Mouse (Mus musculus) ES-E14 (cell line): ENCODE data around the gene Tet2.

ENCODE experiments used
- HCFC1 ChIP-seq: IDR thresholded peaks from 2 replicates; pipeline ENCODE4 v1.6.1; 2012; ENCODE audit warnings: low read length, inconsistent platforms, borderline replicate concordance; ENCODE audit not compliant: insufficient read depth
- MAFK ChIP-seq: IDR thresholded peaks from 2 replicates; pipeline ENCODE4 v1.6.1; 2014; ENCODE audit warnings: mild to moderate bottlenecking, low read depth, low read length, inconsistent platforms; ENCODE audit not compliant: insufficient read depth

GRCm38 (mm10) chr3:133542084-133542483 lies 2.9 kb downstream of the Tet2 start:
- TF ChIP-seq HCFC1 (no peak), MAFK (no peak)
